Mouse (Mus musculus) limb, embryonic 14.5 days (tissue): ENCODE data around the gene Daglb. TPM values are rescaled to one million over a fixed set of nuclear protein-coding genes. Genes with fewer than 3 reads are reported as not detected.

Source experiments
- ATAC-seq: fragments of 200-750 bp; cut with Nextera tagmentation; 2 replicates; pipeline ENCODE4 v1.8.0; 2017; ENCODE audit warnings: low read depth, moderate number of reproducible peaks, moderate TSS enrichment; ENCODE audit not compliant: low FRiP score
- DNase-seq: peaks from one replicate; pipeline ENCODE4 v3.0.0-alpha.2; 2015; ENCODE audit warnings: low spot score
- H3K27ac ChIP-seq: fragments of 300-500 bp; sonication (generic); replicated peaks from 2 replicates; pipeline ENCODE4 v1.5.1; 2014; ENCODE audit warnings: low read depth, mild to moderate bottlenecking, low read length, moderate library complexity, mixed read lengths
- H3K27me3 ChIP-seq: fragments of 300-500 bp; sonication (generic); 2 replicates; pipeline ENCODE4 v1.6.1; 2014; ENCODE audit warnings: low read length, mixed read lengths; ENCODE audit not compliant: control insufficient read depth, insufficient read depth
- H3K36me3 ChIP-seq: fragments of 300-500 bp; sonication (generic); 2 replicates; pipeline ENCODE4 v1.6.1; 2014; ENCODE audit warnings: mild to moderate bottlenecking, low read length, moderate library complexity, mixed read lengths; ENCODE audit not compliant: control insufficient read depth, insufficient read depth
- H3K4me1 ChIP-seq: fragments of 300-500 bp; sonication (generic); 2 replicates; pipeline ENCODE4 v1.6.1; 2014; ENCODE audit warnings: antibody characterized with exemption, low read length, mixed read lengths; ENCODE audit not compliant: control insufficient read depth, insufficient read depth
- H3K4me2 ChIP-seq: fragments of 300-500 bp; sonication (generic); replicated peaks from 2 replicates; pipeline ENCODE4 v1.6.1; 2014; ENCODE audit warnings: low read depth, mild to moderate bottlenecking, low read length, moderate library complexity; ENCODE audit not compliant: severe bottlenecking
- H3K4me3 ChIP-seq: fragments of 300-500 bp; sonication (generic); replicated peaks from 2 replicates; pipeline ENCODE4 v1.5.1; 2014; ENCODE audit warnings: low read length
- H3K9ac ChIP-seq: fragments of 300-500 bp; sonication (generic); 2 replicates; pipeline ENCODE4 v1.6.1; 2014; ENCODE audit warnings: mild to moderate bottlenecking, low read depth, low read length, moderate library complexity; ENCODE audit not compliant: severe bottlenecking
- H3K9me3 ChIP-seq: fragments of 300-500 bp; sonication (generic); 2 replicates; pipeline ENCODE4 v1.6.1; 2016; ENCODE audit warnings: low read length; ENCODE audit not compliant: control insufficient read depth
- POLR2A ChIP-seq: fragments of 200-500 bp; IDR thresholded peaks from 2 replicates; pipeline ENCODE4 v1.8.0; 2012; ENCODE audit warnings: inconsistent platforms, mild to moderate bottlenecking, moderate library complexity, borderline replicate concordance; ENCODE audit not compliant: insufficient read depth, insufficient read length; ENCODE audit errors: extremely low read depth
- WGBS: fragments of 180-500 bp; shearing (Covaris S2); extraction: QIAGEN DNeasy Blood & Tissue Kit; methylation state at CpG from one replicate; pipeline ENCODE4 v1.1.7; 2014; 5-methylcytosine and 5-hydroxymethylcytosine counted together
- polyA plus RNA-seq, 2 experiments: library from polyadenylated mRNA; depleted of rRNA in 1 of 2; stranded (reverse) in 1 of 2; unstranded in 1 of 2; fragments of >200 nt; fragmentation: Nextera tagmentation in 1 of 2; extraction: Ambion mirVana in 1 of 2; gene quantifications; 2 replicates each; pipeline versions ENCODE4 v1.2.1 to v1.2.3; 2012 to 2014

Daglb gene
- polyA plus RNA-seq, 2 experiments, result 7.9 to 8.3 TPM

GRCm38 (mm10) chr5:143471953-143472618 lies 7.7 kb downstream of the Daglb start:
- Histone ChIP-seq H3K9me3 (no peaks in the 10 kb centered on the region), H3K4me1 (no peaks in the 10 kb centered on the region), H3K27ac (no peak overlapping the region), H3K36me3 (peaks cover 34% of the 10 kb centered on the region), H3K27me3 (no peaks in the 10 kb centered on the region), H3K4me3 (no peak overlapping the region), H3K4me2 (no peak overlapping the region), H3K9ac (no peak overlapping the region)
- no peak for TF ChIP-seq POLR2A
- 89% methylated on average over 9 of the region's 9 CpGs for WGBS
- DNase-seq, result no peak
- no peak for ATAC-seq

DNA sequence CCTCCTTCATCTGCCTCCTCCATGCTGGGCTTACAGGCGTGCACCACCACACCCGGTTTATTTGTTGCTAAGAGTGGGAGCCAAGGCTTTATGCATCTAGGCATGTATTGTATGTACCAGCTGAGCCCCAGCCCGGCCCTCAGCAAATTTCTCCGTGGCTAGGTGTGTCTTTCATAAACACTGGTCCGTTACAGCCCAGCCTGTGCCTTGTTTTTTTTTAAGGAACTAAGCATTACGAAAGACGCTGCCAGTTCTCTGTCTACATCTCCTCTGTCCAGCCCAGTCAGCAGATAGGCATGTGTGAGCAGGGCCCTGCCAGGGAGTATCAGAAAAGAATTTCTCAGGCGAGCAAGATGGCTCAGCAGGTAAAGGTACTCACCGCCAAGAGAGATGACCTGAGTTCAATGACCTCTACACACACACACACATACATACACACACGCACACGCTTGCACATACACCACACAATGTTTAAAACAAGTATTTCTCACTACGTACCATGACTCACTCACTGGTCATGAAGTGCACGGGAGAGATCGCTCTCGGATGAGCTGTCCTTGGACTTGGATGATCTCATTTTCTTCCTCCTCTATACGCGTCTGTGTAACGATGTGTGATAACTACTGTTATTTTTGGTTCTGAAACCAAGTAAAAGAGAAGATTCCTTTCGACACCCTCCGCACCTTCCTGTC lies 10.9 kb downstream of the Daglb start:
- no peaks in the 10 kb centered on the region for H3K4me1 ChIP-seq
- H3K4me3 ChIP-seq, result no peak overlapping the region
- no peaks in the 10 kb centered on the region for H3K9me3 ChIP-seq
- no peak overlapping the region for H3K4me2 ChIP-seq
- whole genome bisulfite sequencing, result 95% methylated on average over 20 of the region's 20 CpGs
- H3K27me3 ChIP-seq, result no peaks in the 10 kb centered on the region
- DNase-seq (no peak), ATAC-seq (no peak)
- H3K36me3 ChIP-seq, result peaks cover 31% of the 10 kb centered on the region
- H3K27ac ChIP-seq, result no peak overlapping the region
- TF ChIP-seq POLR2A, result no peak
- H3K9ac ChIP-seq, result no peak overlapping the region

- H3K4me2 ChIP-seq, result no peak overlapping the region
- TF ChIP-seq POLR2A, result no peak
- H3K4me3 ChIP-seq, result no peak overlapping the region
- no peaks in the 10 kb centered on the region for H3K4me1 ChIP-seq
- no peaks in the 10 kb centered on the region for H3K27me3 ChIP-seq
- 94% methylated on average over 6 of the region's 6 CpGs for WGBS
- DNase-seq (no peak), ATAC-seq (no peak)
- peaks cover 33% of the 10 kb centered on the region for H3K36me3 ChIP-seq
- no peaks in the 10 kb centered on the region for H3K9me3 ChIP-seq
- no peak overlapping the region for H3K27ac ChIP-seq
- no peak overlapping the region for H3K9ac ChIP-seq
Measured at GRCm38 (mm10) chr5:143476013-143476412, 11.6 kb downstream of the Daglb start.

DNA sequence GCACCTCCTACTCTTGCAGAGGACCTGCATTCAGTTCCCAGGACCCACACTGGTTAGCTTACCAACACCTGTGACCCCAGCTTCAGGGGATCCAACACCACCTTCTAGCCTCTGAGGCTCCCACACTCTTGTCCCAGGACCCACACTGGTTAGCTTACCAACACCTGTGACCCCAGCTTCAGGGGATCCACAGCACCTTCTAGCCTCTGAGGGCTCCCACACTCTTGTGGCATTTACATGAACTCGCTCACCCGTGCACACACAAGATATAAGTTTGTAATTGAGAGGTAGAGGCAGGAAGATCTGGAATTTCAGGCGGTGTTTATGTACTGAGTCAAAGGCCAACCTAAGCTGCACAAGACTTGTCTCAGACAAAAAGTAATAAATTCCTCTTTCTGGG lies 13.5 kb downstream of the Daglb start:
- Histone ChIP-seq H3K4me2 (no peak overlapping the region), H3K9ac (no peak overlapping the region), H3K4me3 (no peak overlapping the region), H3K9me3 (no peaks in the 10 kb centered on the region), H3K4me1 (no peaks in the 10 kb centered on the region), H3K27ac (no peak overlapping the region), H3K27me3 (no peaks in the 10 kb centered on the region), H3K36me3 (peaks cover 35% of the 10 kb centered on the region)
- ATAC-seq (no peak), DNase-seq (no peak)
- WGBS, result 93% methylated on average over 3 of the region's 3 CpGs
- no peak for TF ChIP-seq POLR2A

DNA sequence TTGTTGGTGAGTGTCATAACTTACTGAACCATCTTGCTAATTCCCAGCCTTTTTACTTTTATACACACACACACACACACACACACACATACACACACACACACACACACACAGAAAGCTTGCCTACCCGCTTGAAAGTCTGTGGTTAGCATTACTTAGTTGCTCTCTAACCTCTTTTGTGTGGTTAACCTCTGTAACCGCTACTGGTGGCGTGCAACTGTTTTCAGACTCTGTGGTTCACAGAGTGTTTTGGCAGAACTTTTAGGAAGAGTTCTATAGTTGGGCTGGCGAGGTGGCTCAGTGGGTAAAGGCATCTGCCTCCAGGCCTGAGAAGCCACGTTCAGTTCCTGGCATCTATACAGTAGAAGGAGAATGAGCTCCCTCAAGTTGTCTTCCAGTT lies 20.6 kb downstream of the Daglb start:
- no peak for TF ChIP-seq POLR2A

More for the DNA sequence above, 20.6 kb downstream of the Daglb start:
- Histone ChIP-seq H3K36me3 (peaks cover 29% of the 10 kb centered on the region), H3K4me2 (no peak overlapping the region), H3K4me3 (no peak overlapping the region), H3K9ac (no peak overlapping the region), H3K27ac (no peak overlapping the region), H3K27me3 (no peaks in the 10 kb centered on the region), H3K4me1 (no peaks in the 10 kb centered on the region), H3K9me3 (no peaks in the 10 kb centered on the region)
- WGBS, result 83% methylated on average over 5 of the region's 5 CpGs
- DNase-seq (no peak), ATAC-seq (no peak)
